In genomic region chr19:41982791-41983150, GRCm38 (mm10) we compare ENCODE assay signal across 1 mouse cellular context.
TF ChIP-seq lines count a peak whose summit lies in the region.

No protein-coding gene starts in this region.

TF ChIP-seq in CH12.LX, 34 proteins besides CTCF, POLR2A, EP300 and RAD21:
- TF ChIP-seq NELFE (IDR thresholded peaks at IDR 0.05; ENCODE audit: low read depth, low read length) (no peak), ZNF384 (IDR thresholded peaks at IDR 0.05; ENCODE audit: low read depth, low read length) (no peak), MAX (IDR thresholded peaks at IDR 0.05; ENCODE audit: low read length) (no peak), KAT2A (IDR thresholded peaks at IDR 0.05; ENCODE audit: insufficient replicate concordance, low read length) (no peak), NRF1 (IDR thresholded peaks at IDR 0.05; ENCODE audit: low read depth, low read length) (no peak), ZC3H11A (IDR thresholded peaks at IDR 0.05; ENCODE audit: low read depth, low read length) (no peak), BHLHE40 (IDR thresholded peaks at IDR 0.05; ENCODE audit: low read depth, low read length) (no peak), SMC3 (IDR thresholded peaks at IDR 0.05; ENCODE audit: low read depth, low read length) (no peak), SIN3A (IDR thresholded peaks at IDR 0.05; ENCODE audit: low read length) (no peak), MAZ (IDR thresholded peaks at IDR 0.05; ENCODE audit: low read depth, low read length) (no peak), E2F4 (IDR thresholded peaks at IDR 0.05; ENCODE audit: insufficient replicate concordance, low read depth, low read length) (no peak), USF2 (conservative IDR thresholded peaks at IDR 0.05; ENCODE audit: low read depth, low read length) (no peak), CHD1 (IDR thresholded peaks at IDR 0.05; ENCODE audit: low read depth, low read length) (no peak), MAFK (IDR thresholded peaks at IDR 0.05; ENCODE audit: insufficient replicate concordance, low read length) (no peak), ZKSCAN1 (IDR thresholded peaks at IDR 0.05; ENCODE audit: borderline replicate concordance, low read depth, low read length) (no peak), CHD2 (IDR thresholded peaks at IDR 0.05; ENCODE audit: low read length) (no peak), JUN (IDR thresholded peaks at IDR 0.05; ENCODE audit: insufficient read depth, low read depth, low read length) (no peak), ELF1 (IDR thresholded peaks at IDR 0.05; ENCODE audit: low read depth, low read length) (no peak), MEF2A (IDR thresholded peaks at IDR 0.05; ENCODE audit: borderline replicate concordance, low read depth, low read length) (no peak), IRF4 (IDR thresholded peaks at IDR 0.05; ENCODE audit: low read depth, low read length) (no peak)
